Mouse (Mus musculus) lung, postnatal 10 days (tissue): ENCODE measurements around the gene Vmn1r32.
A peak's percentile ranks its signal among the peaks of the same experiment; 100 is the strongest.

Experiments used
- DNase-seq: peaks from one replicate; pipeline ENCODE4 v3.0.0; 2021

Vmn1r32 gene

GRCm38 (mm10) chr6:66559996-66560395, at the start of gene Vmn1r32:
Vmn1r32 (minus strand) TSS chr6:66560096.
- DNase-seq: no peak

- DNase-seq: no peak
Measured at GRCm38 (mm10) chr6:66595804-66596203, 35.9 kb upstream of the Vmn1r32 start.

- no peak for DNase-seq
Measured at GRCm38 (mm10) chr6:66535966-66536365, 23.9 kb downstream of the Vmn1r32 start.

GRCm38 (mm10) chr6:66535028-66535862, 24.7 kb downstream of the Vmn1r32 start, which contains the start of gene Mad2l1:
Mad2l1 (plus strand) TSS chr6:66535390.
- DNase-seq: peak; percentile 100

- DNase-seq: no peak
Measured at GRCm38 (mm10) chr6:66534366-66534941, 25.4 kb downstream of the Vmn1r32 start.

GRCm38 (mm10) chr6:66533241-66533640, 26.7 kb downstream of the Vmn1r32 start:
- DNase-seq: peak; percentile 52

GRCm38 (mm10) chr6:66528386-66528785, 31.5 kb downstream of the Vmn1r32 start:
- no peak for DNase-seq

GRCm38 (mm10) chr6:66516368-66516767, 43.5 kb downstream of the Vmn1r32 start:
- no peak for DNase-seq
